Mouse (Mus musculus) heart, postnatal 4 days (tissue): ENCODE data around the gene Pax6. TPM values are rescaled to one million over a fixed set of nuclear protein-coding genes. Genes with fewer than 3 reads are reported as not detected.

Experiments used
- DNase-seq: peaks from one replicate; pipeline ENCODE4 v3.0.0; 2021
- total RNA-seq, 2 experiments: library from RNA; stranded (reverse); gene quantifications; 2 replicates each; pipeline ENCODE4 v1.2.3; 2021

Pax6 gene
- total RNA-seq, 2 experiments from 2014 or later: 0.61 TPM; not detected in 1

DNA sequence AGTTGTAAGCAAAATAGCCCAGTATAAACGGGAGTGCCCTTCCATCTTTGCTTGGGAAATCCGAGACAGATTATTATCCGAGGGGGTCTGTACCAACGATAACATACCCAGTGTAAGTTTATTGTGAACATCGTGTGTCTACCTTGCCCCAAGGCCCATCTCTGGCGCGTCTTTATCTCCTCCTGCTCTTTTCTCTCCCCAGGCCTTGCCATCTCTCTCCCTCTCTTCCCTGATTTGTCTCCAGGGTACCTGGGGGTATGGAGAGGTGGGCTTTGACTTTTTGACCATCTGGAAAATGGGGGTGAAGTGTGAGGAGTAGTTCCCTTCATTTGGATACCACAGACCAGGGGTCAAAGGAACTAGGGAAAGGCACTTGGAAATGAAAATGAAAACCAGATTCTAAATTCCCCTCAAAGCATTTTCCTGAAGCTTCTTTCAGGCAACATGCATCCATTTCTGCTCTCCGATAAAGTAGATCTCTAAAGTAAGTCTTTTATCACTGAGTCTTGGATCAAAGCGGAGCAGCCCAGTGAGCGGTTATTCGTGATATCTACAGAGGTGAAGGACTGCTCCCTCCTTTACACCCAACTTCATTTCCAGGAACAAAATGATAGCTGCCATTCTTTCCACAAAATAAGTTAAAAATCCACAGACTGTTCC is 16.4 kb downstream of the Pax6 start:
- no peak for DNase-seq

DNA sequence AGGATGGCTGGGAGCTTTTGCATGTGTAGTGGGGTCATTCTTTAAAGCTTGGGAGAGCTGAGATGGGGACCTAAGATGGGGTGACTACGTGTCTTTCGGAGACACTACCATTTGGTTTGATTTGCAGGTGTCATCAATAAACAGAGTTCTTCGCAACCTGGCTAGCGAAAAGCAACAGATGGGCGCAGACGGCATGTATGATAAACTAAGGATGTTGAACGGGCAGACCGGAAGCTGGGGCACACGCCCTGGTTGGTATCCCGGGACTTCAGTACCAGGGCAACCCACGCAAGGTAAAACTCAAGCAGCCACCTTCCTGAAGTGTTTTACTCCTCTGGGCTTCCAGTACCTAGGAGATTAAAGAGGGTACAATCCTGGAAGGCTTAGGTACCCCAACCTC is 17.0 kb downstream of the Pax6 start:
- no peak for DNase-seq

DNA sequence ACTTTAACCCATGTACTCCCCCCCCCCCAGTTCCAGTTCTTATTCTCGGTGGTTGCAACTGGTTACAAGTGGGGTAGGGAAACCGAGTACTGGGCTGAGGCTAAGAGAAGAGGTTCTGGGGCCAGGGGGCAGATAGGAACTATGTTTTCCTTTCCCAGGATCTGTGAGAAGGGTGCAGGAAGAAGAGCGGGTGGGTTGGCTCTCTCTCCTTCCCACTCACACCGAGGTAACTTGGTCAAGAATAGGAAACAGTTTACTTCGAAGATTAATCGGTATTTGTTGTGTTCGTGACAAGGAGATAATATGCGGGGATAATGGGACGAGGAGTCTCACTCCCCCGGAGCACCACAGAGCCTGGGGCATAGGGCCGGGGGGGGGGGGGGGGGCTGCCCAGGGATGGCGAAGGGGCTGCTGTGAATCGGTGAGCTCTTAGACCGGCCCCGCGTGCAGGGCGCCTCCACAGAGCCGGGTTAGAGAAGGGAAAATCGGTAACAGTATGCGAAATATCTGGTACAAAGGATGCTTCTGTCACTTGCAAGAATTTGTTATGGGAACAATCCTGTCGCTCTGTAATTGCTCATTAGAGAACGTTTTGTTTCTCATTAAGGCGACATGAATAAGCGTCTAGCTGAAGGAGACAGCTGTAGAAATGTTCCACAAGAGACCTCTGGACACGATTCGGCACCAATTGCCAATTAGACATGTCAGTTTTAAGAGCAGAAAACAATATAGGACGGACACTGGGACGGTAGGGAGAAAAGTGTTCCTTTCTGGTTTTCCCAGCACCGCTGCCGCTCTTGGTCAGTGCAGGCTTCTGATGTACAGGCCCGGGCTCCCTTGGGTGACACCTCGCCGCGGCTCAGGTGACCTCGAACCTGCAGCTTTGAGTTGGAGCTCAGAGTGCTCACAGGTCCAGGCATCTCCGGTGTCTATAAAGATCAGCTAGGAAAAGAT is 17.9 kb downstream of the Pax6 start:
- DNase-seq: no peak

DNA sequence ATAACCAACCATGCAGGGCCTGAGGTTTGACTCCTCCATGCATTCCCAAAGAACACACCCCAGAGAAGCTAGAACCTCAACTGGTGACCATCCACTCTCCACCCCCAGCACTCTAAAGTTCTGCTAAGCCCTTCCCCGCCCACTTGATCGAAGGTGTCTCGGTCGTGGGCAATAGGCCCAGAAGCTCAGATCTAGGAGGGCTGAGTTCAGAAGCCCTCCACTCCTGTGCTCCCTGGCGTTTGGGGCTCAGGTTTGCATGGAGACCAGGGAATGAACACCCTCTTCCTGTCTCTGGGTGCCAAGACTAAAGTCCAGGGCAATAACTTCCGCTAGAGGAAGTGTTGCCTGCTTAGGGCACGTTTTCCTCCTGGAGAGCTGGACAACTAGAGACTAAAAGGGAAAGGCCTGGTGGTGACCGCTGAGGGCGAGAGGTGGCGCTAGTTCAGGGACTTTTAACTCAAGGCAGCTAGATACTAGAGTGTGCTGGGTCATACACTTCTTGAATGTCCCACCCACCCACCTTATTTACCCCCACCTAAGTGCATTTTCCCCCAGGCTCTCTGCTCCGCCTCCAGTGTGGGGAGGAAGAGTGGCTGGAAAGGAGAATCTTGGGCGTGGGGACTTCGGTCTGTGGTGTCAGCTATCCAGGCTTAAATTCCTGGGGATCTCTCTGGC is 18.8 kb downstream of the Pax6 start:
- peak; percentile 45 for DNase-seq

DNA sequence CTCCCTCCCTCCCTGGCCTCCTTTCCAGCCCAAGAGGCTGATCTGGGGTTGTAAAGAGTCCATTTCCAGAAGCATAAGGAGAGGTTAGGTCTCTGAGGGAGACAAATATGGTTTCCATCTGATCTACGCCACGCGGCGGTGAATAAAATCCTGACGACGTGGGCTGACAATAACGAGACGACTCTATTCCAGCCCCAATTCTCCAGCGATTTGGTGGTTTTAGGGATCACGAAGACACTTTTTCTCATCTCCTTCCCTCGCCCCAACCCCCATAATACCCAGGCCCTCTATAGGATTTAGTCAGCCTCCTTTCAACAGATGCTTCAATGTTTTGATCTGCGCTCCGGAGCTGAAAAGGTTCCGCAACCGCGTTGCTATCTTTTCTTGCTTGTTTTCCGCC is 19.3 kb downstream of the Pax6 start:
- DNase-seq: no peak

DNA sequence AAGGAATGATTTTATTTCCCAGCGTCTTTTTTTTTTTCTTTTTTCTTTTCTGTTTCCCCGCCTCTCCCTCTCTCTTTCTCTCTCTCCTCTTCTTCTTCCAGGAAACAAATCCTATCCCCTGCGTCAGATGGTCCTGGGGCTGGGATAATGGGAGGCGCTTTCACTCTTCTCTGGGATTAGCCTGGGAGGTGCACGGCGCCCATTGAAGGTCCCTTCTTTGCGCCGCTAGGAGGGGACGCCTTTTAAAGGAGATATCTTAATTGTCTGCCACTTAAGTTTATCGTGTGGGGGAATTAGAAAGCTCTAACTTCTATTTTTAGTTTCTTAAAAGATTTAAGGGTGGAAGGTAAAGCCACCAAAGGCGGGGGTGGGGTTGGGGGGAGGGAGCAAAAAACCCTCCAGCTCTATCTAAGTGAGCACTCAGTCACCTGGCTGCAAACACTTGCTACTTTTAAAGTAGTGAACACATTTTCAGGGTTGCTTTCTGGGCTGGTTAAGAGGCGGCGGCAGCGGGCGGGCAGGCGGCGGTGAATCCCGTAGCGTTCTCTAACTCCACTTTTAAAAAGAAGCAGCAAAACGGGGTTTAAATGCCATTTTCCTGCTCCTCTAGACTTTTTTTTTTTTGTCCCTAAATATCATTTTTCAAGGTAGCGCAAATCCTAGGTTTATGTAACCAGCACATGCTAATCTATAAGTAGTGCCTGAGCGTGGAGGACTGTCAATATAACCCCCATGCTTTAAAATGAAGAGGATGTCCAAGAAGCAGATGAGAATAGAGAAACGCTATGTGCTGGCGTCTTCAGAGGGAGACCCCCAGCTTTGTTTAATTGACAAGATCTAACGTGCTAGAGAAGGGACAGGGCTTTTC is 20.0 kb downstream of the Pax6 start:
- DNase-seq: no peak

DNA sequence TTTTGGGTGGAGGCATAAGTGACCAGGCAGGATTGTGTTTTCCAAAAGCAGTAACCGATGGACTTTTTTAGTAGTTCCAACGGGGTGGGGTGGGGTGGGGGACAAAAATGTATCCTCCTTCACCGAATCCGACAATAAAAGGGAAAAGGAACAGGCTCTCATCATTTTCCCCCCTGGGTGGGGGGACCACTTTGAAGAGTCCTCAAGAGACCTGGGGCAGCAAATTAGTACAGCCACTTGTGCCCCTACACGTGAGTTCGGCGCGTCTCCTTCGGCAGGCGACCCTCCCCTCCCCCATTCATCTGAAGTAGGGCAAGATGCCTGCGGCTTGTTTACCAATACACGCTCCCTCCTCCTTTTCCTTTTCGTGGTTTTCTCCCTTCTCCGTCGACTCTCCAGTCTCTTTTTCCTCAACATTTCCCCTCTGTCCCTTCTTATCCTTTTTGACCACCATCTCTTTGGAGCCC is 20.6 kb downstream of the Pax6 start:
- no peak for DNase-seq

DNA sequence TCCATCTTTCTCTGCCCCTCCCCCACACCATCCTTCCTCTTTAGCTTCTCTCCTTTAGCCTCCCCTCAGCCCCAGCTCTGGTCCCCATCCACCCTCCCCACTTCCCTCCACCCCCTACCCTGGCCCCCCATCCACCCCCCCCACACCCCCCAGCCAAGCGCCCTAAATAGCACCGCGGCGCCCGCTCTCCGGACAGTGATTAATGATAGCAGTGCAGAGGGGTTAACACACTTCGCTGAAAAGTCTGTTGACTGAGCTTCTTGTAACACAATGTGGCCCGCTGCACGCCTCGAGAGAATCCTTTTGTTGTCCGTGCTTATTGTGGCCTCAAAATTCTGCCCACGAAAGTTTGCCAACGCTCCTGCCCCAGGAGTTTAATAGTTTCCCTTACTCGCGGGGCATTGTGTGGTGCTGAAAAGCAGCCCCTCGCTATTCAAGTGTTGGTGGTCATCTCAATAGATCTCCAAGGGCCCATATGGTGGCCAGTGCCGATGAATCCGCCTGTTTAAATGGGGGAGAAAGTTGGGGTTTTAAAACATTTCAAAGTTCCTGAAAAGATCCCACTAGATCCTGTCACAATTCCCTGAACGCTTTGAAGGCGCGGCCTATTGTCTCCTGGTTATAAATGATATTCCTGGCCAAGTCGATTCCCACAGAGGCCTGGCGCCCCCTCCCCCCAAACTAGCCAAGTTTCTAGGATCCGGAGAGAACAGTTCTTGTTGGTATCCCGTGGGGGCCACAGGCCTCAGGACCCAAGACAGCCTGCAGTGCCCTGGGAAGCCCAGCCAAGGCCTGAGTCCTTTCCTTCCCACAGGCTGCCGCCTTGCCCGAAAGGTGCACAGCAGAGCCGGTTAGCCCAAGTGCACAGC is 21.3 kb downstream of the Pax6 start:
- DNase-seq: no peak

DNA sequence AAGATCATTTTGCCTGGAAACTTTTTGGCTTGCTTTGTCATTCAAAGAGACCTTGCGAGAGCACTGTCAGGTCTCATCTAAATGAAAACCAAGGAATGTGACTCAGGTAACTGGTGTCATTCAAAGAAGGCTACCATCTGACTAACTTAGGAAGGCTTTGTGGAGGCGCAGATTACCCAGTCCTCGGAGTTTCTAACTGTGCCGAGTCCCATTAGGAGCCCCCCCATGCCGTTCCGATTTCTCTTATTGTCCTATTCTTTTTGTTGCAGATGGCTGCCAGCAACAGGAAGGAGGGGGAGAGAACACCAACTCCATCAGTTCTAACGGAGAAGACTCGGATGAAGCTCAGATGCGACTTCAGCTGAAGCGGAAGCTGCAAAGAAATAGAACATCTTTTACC is 22.6 kb downstream of the Pax6 start:
- no peak for DNase-seq

DNA sequence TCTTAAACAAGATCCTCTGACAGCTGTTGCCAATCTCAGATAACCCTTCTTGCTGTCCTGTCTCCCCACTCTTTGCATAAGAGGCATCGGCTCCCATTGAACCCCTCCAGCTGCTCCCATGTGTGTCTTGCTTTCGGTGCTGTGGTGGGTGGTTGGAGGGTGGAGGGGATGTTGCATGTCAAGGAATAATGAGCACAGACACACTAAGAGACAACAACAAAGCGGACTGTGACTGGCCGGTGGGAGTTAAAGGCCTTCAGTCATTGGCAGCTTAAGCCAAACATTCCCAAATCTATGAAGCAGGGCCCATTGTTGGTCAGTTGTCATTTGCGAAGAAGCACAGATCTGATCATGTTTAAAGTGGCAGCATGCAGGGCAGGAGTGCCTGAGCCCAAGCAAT is 29.0 kb downstream of the Pax6 start:
- no peak for DNase-seq

DNA sequence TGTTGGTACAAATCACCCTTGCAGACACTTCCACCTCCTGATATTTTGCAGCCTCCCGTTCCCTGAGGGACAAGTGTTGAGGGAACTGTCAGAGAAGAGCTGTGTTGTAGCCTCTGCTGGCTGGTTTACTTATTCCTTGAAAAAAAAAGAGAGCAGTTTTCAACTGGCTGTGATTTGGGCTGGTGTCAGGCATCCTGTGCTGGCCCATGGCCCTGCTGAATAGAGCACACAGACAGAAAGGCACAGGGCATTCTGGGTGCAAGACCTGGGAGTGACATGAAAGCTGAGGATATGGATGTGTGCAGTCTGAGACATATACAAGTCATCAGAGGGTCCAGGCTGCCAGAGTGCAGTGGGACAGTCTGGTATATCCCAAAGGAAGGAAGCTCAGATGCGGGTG is 29.9 kb downstream of the Pax6 start:
- DNase-seq: no peak

DNA sequence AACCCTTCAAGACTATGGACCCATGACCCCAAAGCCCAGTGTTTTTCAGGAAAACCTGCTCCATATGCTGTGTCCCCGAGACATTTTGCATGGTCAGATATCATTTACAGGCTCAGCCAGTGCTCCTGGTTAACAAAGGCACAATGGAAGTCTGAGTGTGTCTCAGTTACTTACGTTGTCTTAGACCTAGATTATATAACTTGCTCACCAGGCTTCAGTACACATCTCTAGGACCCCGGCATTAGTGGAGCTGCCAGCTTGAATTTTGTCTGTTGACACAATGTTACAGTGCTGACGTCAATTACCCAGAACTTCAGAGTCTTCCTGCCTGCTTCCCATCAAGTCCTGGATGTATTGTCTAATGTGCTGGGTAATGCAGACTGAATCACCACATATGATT is 33.1 kb downstream of the Pax6 start:
- no peak for DNase-seq

DNA sequence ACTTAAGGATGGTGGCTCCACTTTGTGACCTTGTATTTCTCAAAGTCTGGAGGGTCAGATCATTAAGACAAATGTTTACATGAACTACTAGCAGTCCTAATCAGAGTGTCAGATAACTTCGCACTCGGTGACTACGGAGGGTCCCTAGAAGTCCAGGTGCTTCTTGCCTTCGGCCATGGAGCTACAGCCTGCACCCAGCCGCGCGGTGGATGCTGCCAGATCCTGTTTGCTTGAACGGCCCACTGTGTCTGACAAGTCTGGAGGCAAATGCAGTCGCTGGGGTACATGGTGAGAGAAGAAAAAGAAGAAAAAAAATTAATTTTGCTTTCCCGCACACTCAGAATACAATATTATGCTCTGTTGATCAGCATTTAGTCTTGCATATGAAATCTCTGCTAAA is 33.9 kb downstream of the Pax6 start:
- DNase-seq: no peak

DNA sequence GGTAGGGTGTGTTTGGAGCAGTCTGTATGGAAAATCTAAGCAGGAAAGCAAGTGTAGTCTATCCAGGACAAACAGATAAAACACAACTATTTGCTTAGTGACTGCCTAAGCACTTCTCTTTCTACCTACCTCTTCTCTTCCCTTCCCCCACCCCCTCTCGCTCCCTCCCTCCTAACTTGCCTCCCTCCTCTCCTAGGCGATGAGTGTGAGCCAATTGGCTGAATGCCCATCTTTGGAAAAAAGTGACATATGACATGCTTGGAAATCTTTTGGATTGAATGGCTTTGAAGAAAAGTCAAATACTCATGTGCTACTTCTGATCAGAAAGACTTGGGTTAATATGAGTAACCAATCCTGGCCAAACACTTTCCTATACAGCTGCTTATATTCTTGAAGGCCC is 36.6 kb downstream of the Pax6 start:
- no peak for DNase-seq

DNA sequence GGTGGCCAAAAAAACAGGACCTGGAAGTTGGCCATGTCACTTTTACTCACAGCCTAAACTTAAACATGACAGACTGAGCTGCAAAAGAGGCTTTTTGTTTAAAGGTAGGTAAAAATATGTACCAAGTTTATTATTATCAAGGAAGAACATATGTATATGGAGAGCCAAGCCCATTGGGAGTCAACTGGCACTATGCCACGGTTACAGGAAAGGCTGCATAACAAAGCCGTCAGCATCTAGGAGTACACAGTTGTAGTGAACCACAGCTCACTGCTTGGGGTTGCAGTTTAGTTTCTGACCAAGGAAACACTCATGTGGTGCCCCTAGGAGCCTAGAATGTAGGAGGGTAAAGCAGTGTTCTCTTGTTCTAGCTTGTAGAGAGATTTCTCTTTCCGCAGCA is 40.4 kb downstream of the Pax6 start:
- no peak for DNase-seq

DNA sequence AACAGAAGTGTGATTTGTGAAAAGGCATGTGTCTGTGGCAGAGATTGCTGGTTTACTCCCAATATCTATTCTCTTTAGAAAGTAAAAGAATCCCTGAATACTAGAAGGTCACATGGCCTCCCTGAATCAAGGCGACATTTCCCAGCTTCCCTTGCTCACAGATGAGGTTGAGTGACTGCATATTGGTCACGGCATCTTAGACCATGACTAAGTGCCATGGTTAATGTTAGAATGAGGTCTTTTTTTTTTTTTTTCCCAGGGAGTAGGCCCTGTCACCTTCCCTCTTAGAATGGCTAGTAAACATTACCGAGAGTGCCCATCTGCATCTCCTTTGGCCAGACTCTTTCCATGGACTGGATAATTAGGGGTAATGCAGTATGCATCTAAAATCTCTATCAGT is 41.8 kb downstream of the Pax6 start:
- DNase-seq: no peak

DNA sequence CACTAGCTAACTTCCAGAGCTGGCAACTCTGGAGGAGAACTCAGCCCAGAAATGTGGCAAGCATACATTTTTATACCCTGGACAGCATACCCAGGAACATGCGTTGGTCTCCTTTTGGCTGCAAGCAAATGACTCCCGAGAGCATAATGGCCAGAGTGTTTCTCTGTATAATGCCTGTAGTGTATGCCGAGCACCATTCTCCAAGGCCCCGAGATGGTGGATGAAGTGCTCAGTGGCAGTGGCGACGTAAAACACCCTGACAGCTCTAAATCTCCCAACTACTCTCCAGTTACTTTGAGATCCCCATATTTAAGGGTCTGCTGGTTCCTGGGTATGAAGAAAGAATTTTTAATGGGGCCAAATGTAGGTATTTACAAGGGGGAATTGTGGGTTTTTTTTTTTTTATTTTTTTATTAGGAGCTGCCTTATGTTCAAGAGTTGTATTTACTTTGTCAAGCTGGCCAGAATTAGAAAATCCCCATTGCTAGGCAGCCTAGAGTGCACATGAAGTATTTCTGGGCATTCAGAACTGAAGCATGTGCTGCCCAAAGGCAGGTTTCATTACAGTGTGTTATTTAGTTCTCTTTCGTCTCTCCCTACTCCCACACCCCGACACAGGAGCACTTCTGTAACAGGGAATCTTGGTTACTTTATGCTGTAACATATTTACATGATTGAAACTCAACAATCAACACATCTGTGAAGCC is 46.9 kb downstream of the Pax6 start:
- no peak for DNase-seq

DNA sequence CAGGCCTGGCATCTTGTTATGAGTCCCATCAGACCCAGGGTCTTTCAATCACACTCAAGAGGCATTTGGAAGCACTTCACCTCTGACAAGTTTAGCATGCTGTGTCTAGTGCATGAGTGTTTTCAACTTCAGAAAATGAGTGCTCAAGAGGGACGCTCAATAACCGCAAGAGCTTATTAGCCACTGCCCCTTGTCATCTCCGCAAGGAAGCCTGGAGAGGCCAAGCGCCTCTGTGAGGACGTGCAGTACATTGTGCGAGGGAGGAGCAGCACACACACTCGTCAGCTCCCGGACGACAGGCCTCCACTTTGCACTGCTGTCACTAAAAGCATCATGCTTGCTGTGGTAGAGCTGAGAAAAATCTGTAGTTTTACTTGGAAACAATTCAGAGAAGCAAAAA is 58.0 kb downstream of the Pax6 start:
- DNase-seq: no peak

DNA sequence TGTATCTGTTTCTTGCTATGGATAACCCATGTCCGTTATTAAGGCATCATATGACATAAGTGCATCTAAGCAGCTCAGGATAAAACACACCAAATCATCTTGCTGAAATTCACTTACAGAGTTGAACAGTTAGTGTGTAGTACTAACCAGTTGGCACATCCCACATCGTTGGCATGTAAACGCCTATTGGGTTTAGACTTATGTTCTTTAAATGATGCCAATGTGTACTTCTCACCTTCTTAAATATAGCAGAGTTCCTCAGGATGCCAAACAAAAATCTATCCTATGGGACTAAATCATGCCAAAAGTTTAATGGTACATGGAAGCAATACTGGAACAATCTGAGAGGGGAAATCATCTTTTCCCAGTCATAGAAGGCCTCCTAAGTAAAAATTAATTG is 62.0 kb downstream of the Pax6 start:
- no peak for DNase-seq

DNA sequence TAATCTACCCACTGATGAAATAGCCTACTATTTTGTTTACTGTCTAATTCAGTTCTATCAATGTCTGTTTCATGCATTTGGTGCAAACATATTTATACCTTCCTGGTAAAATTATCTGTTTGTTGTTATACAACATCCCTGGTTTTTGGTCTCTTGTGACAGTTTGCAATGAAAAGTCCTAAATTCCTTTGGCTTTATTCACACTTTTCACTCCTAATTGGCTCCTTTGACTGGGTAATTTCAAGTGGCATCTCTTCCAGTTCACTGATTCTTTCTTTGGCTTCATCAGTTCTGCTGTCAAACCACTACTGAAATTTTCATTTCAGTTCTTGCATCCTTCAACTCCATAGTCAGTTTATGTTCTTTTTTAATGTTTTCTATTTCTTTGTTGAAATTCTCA is 67.5 kb downstream of the Pax6 start:
- DNase-seq: no peak

DNA sequence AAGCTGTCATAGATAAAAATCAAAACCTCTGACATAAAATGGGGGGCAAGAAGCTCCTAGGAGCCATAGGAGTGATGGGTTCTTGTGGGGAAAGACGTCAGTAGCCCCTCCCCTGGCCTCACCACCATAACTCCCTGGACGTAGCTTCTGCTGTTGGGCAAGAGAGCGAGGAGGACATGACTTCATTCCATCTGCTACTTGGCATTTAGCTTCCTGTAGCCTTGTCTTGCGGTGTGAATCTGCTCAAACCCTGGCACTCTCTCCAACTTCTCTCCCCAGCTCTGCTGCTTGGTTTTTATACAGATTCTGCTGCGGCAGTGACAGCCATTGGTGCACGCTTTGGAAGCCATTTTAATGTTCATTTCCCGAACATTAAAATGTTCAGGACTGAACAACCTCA is 78.2 kb downstream of the Pax6 start:
- DNase-seq: no peak
